Mouse (Mus musculus): ENCODE measurements around the gene Strip1.
A peak's percentile ranks its signal among the peaks of the same experiment; 100 is the strongest.
"Not testable (repeated sequence)": the region's sequence is repeated elsewhere in the genome, so short reads cannot be mapped to it uniquely, and the experiment has no call there.

Gene Strip1

DNA sequence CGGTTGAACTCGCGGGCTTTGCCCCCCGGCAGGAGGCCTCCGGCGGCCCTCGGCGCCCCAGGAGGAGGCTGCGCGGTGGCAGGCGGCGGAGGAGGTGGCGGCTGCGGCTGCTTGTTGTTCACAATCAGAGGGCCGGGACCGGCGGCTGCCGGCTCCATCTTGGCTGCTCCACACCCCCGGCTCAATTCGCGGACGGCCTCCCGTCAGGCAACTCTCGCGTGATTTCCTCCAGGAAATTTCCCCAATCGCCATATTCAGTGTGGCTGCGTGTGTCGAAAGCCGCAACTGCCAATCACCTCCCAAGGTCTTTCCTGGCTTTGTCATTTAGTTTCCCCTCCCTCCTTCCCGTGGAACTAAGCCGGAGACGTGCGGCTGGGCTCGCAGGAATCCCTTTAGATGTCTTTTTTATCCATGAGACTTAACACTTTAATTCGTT is at the start of gene Strip1:
TSS of gene Strip1 (minus strand) at position 172 of the 436 bp plus-strand sequence.
- DNase-seq: peak; percentile 92

DNA sequence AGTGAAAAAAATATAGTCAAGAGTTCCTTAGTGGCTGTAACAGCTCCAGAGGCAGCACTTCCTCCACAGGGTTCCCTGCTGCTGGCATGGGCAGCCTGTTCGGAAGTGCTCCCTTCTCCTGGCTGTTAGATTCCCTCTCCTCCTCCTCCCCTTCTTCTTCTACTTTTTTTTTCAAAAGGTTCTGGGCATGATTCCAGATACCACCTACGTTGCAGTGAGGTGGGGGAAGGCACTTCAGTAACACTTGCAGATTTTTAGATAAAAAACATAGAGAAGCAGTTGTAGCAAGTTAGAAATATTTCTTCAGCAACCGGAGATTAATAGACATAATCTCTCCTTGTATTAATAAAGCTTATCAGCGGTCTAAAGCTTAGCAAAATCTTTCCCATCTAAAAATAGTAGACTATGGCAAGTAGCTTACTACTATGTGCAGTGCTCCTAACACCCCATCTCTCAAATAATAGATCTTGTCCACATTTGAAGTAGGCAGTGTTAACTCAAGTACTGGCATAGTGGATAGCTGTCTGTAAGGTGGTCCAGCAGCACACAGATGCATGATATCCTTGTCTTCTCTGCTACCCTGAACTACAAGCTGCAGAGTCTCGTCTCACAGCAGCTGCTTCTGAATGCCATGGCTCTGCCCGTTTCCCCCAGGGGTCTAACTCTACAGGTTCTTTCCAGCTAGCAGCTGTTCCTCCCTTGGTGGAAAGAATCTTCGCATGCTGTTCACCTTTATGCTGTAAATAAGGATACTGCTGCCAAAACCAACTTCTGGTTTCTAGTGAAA is 49.5 kb upstream of the Strip1 start:
- DNase-seq: no peak

DNA sequence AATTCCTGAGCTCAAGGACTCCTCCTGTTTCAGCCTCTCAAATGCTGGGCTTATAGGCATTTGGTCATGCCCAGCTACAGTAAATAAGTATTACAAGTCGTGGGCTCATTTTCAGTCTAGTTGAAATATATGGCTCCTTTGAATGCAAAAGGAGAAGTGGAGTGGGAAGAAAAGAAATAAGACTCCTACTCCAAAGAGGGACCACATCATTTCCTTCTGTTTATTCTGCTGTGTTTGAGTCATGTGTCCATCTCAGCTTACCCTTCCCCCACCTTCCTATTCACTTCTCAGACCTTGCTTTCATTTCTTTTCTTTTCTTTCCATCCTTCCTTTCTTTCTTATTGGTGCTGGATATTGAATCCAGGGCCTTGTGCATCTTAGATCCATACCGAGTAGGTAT is 40.0 kb upstream of the Strip1 start:
- DNase-seq: no peak

DNA sequence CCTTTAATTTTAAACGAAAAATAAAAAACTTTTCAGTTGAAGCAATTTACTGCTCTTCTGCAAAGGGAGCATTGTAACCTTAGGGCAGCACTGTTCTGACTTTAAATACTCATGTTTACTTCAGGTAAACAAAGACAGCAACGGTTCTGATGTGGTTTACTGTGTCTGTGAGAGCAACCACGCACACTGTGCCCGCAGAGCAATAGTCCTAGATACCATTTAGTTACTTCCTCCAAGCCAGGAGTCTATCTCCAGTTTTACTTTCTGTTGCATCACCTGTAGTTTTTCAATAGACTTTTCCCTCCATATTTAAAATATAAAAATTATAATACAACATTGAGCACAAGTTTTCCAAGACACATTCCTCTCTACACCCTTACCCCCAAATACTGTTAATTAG is 39.0 kb upstream of the Strip1 start:
- no peak for DNase-seq

DNA sequence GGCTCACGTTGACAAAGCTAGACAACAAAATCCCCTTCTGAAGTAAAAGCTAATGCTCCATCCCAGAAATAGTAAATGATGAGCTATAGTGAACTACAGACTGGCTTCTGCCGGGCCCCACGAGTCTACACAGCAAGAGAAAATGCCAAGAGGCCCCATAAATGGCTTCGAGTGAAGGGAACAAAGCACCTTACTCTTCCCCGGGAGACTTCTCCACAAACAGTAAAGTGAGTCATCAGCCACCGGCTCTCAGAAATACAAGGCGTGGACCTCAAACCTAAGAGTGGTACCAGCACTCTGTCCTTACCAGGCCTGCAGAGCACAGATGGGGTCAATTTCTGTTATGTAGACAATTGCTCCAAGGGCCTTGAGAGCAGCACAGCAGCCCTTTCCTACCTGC is 37.3 kb upstream of the Strip1 start:
- no peak for DNase-seq

DNA sequence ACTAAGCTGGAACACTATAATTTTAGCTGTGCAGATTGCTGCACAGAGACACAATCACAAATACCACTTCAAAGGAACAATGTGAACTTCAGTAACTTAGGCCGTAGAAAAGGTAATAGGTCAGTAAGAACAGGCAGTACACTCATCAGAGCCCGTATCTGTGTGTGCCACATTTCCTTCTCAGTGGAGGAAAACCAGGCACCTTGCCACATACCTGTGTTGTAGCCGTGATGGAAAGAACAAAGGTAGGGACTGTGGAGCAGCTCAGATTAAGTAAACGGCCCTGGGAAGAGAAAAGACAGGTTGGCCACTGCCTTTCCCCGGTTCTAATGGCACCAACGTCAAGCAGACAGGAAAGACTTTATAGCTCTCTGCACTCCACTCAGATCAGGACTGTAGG is 35.9 kb upstream of the Strip1 start:
- no peak for DNase-seq

DNA sequence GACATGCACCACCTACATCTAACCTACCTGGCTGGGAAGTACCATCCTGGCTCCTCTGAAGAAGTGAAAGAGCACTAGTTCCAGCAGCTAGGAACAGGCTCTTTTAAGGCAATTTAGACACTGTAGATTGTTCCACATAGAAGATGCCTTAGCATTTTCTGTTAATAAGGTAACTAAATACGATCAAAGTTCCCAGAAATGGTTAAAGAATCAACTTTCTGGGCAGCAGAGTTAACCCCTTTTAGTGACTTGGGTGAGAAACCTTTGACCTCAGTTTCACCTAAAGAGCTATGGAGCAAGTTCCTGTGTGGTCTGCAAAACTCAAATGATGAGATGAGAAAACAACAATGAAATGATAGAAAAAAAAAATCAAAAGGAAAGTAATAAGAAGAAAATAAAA is 33.1 kb upstream of the Strip1 start:
- DNase-seq: no peak

DNA sequence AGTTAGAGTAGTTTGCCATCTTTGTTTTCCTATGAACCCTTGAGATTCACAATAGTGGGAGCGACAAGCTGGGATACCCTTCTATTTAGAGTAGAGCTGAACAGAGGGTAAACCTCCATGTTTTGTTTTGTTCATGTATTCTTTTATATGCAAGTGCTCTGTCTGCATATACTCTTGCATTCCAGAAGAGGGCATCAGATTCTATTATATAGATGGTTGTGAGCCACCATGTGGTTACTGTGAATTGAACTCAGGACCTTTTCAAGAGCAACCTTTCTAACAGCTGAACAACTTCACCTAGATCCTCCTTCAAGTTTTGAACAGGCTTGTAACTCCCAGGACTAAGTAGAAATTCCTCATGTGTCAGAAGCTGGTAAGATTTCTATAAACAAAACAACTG is 27.5 kb upstream of the Strip1 start:
- DNase-seq: no peak

DNA sequence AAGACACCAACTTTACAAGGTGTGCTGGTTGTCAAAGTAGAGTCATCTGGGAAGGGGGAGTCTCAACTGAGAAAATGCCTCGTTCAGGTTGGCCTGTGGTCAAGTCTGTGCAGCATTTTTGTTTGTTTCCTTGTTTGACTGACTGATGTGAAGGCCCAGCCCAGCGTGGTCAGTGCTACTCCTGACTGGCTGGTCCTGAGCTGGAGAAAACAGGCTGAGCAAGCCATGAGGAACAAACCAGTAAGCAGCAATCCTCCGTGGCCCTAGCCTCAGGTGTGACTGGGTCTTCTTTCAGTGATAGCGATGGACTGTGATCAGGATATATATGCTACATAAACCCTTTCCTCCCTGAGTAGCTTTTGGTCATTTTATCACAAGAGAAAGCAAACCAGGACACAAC is 25.4 kb upstream of the Strip1 start:
- DNase-seq: no peak

DNA sequence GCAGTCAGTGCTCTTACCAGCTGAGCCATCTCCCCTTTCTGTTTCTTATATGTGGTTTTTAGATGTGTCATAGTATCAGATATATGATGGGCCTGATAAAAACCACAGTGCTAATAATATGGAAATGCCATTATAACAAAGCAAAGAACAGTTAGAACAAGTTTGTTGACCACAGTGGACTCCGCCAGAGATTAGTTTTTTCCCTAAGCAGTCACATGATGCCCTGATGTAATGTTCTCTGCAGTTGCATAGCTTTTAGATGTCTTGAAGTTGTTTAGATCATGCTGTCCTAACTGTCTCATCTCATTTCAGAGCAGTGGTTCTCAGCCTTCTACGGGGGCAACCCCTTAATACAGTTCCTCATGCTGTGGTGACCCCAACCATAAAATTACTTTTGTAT is 24.7 kb upstream of the Strip1 start:
- no peak for DNase-seq

DNA sequence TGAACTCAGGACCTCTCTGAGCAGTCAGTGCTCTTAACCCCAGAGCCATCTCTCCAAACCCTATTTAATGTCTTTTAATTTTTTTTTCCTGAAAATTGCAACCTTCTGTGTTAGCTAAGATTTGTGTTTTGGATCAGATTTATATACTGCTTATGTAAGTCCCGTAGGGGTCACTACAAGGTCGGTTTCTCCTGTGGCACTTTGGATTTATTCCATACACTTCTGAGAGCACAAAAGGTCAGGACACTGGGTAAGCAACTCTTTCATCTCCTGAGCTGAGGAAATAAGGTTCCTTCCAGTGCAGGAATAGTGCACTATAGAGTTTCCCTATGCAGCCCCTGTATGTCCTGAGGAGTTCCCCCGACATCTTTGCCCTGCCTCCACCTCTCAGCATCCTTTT is 24.0 kb upstream of the Strip1 start:
- DNase-seq: no peak

DNA sequence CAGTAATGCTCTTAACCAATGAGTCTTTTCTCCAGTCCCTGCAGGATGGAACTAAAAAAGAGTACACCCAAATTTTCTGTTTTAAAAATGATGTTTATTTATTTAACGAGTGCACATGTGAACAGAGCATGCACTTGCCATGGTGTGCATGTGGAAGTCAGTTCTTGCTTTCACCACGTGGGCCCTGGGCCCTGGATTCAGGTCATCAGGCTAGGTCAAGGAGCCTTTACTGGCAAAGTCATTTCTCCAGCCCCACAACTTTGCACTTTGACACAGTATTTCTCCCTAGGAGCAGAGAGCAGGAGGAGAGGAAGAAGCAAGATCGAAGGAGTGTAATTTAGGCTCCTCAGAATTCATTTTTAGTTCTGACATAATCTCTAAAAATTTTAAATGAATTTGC is 23.4 kb upstream of the Strip1 start:
- no peak for DNase-seq

DNA sequence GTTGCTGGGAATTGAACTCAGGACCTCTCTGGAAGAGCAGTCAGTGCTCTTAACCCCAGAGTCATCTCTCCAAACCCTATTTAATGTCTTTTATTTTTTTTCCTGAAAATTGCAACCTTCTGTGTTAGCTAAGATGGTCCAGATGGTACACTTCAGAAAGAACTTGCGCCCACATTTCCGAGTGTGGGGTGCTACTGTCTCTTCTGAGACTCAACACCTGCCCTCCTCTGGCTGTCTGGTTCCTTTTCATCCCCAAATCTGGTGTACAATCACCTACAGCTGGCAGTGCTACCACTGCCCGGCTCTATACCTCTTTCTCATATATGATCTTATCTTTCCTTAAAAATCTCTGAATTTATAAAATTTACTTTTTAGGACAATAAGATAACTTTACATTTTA is 21.5 kb upstream of the Strip1 start:
- no peak for DNase-seq

DNA sequence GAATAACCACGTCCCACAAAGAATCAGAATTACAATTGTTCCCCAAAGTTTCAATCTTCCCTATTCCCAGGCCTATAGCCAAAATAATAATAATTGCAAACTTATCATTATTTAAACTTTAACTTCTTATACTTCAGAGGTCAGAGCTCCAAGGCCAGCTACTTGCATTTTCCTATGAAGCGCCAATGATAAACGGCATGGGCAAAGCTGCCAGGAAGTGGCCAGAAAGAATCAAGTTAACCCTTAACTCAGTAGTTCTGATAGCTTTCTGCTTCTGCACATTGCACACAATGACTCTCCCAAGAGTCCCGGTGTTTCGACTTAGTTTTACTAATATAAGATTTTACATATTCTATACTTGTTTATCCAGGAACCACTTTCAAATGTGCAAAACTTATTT is 18.8 kb upstream of the Strip1 start:
- DNase-seq: not testable (repeated sequence)

DNA sequence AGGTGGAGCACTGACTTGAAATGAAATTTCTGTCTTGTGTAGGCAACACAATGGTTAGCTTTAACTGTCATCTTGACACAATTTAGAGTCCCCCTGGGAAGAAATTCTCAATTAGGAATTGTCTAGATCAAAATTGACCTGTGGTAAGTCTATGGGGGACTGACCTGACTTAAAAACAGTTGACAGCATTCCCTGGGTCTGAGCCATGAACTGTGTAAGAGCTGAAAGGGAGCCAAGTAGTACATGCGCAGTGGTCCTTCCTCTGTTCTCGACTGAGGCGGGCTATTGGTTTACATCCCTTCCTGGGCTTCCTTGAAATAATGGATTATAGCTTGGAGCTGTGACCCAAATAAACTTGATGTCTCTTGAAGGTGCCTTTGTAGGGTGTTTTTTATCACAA is 15.5 kb upstream of the Strip1 start:
- DNase-seq: no peak

DNA sequence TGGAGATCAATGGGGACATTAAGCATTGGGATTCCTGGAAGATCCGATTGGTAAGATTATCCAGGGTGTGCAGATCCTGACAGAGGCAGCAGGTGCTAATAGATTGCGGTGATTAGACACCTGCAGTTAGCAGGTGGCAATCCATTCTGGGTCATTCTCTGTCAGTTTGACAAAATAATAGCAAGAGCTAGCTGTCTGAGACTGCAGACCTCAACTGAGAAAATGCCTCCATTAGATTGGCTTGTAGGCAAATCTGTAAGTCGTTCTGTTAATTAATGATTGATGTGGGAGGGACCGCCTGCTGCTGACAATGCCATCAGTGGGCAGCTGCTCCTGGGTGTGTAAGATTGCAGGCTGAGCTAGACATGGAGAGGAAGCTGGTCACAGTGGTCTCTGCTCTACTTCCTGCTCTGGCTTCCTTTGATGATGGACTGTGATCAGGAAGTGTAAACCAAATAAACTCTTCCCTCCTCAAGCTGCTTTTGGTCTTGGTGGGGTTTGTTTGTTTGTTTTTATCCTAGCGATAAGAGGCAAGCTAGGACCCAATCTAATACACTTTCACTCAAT is 6.2 kb upstream of the Strip1 start:
- DNase-seq: no peak

DNA sequence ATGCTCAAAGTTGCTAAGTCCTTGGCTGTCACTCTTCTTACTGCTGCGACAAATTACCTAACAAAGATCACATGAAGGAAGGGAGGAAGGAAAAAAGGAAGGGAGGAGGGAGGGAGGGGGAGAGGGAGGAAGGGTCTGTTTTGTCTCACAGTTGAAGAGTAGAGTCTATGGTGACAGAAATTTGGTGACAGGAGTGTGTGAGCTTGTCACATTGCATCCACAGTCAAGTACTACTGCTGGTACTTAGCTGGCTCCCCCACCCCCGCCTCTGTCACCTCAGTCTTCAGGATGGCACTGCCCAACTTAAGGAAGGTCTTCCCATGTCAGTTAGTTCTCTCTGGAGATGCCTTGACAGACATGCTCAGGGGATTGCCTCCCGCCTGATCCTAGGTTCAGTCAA is 4.7 kb upstream of the Strip1 start:
- no peak for DNase-seq

DNA sequence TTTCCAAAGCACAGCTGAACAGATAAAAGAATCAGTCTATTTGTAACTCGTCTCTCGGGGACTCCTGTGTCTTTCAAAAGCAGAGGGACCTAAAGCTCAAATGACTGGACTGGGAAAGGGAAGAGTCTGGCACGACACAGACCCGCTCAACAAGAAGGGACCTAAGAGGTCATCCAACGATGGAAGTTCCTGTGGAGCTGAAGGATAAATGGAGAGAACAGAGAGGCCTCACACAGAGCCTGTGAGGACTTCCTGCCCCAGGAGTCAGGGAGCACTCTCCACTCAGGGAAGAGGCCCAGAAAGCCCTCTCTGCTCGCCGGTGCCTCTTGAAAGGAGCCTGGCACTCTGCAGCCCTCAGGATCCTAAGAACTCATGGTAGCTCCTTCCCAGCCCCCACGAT is 4.3 kb upstream of the Strip1 start:
- no peak for DNase-seq

DNA sequence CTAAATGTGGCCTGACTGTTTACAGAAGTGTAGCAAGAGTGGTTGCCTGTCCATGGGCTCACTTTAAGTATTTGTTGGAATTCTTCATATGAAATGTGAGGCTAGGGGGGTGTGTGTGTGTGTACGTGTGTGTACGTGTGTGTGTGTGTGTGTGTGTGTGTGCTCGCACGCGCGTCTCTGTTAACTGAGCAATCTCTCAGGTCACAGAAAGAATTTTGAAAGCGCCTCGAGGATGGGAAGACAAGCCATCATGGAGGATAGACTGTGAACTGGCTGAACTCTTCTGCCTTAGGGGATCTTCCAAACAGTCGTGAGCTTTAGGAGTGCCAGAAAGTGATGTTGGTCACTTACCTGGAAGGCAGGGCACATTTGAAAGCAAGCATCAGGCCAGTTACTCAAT is 2.4 kb upstream of the Strip1 start:
- DNase-seq: no peak

DNA sequence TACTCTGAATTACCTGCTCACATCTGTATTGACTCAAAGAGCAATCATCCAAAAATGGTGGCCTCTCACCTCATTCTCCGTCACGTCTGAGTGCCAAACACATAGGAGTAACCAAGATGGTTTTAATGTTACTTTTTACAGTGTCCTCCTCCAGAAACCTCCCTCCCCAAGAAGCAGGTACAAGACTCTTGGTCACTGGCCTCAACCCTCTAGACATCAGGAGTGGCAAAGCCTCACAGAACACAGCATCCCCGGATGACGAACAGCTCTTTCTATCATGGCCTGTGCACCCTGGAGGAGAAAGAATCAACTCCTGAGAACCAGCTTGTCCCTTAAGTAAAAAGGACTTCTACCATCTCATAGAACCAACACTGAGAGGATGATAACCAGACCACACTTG is 1.3 kb upstream of the Strip1 start:
- no peak for DNase-seq

DNA sequence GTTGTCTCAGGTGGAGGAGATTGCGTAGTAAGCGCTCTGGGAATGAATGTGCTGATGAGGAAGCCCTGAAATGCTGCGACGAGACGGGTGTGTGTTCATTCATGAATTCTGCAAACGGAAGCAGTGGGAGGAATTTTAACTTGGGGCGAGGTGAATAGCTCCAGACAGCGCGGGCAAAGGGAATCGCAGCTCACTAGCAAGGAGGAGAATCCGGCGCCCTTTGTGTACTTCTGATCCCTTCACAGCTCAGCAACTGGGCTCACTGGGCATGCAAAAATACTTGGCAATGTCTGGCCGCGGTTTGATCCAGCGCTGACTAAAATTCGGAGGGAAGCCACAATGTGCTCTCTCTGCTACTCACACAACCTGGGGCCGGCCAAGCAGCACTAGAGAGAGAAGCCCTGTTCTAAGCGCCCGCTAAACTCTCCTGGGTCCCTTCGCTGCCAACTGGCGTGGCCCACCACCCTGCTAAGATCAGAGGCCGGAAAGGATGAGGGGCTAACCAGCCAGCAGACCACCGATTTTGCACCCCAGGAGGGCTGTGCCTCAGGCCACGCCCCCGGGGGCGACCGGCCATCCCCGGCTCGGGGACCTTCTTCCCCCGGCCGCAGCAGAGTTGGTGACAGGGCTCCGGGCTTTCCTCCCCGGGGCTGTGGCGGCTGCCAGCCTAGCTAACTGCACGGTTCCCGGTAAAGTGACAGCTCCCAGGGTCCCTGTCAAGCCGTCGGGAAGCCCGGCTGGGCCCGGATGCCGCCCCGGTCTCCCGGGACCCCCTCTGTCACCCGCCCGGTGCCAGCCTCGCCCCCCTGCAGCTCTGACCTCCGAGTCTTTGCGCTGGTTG is 592 bp downstream of the Strip1 start, which contains the start of gene Gm10961:
TSS of gene Gm10961 (plus strand) at position 641 of the 841 bp plus-strand sequence.
- peak; percentile 31 for DNase-seq

DNA sequence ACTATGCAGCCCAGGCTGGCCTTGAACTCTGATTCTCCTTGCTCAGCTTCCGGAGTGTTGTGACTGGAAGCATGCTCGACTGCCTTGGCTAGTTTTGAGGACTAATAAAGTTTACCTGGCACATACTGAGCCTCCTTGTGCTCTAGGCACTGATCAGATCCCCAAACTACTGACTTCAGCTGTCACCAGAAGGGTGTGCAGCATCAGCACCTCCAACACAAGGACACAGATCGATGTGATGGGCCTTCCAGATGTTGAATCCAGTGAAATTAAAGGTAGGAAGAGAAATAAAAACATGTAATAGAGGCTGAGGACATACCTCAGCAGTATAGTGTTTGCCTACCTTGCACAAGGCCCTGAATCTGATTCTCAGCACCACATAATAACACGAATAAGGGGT is 2.1 kb downstream of the Strip1 start:
- no peak for DNase-seq

DNA sequence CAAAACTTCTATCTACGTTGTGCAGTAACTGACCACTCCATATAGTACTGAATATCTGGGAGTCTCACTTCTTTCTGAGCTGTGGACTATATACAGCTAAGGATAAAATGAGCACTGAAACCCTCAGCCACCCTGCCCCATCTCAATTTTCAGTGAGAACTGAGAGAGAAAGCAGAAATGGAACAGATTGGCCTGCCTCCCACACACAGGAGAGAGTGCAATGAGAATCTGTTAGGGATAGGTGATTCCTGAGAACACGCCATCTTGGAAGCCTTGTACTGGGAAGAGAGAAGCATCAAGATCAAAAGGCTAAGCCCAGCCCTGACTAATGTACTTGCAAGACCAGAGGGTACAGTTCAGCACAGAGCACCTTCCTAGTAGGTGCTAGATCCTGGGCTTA is 2.9 kb downstream of the Strip1 start:
- no peak for DNase-seq

DNA sequence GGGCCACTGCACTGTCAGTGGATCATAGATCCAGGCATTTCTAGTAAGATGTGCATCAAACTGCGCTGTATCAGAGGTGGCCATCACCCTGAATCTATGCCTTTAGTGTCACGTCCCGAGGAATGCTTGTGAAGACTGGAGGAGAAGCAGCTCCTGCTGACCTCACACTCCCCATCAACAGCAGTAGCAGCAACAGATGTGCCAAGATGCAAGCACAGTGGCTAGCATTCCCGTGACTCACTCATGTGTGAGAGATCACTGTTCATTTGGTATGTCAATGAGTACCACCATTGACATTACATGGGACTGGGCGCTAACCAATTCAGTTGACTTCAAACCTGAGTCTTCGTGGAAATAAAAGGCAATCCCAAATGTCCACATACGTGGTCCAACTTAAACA is 3.9 kb downstream of the Strip1 start:
- no peak for DNase-seq
